Mouse (Mus musculus): ENCODE data around the gene Bap1.

Gene Bap1

GRCm38 (mm10) chr14:31251084-31251604, at the start of gene Bap1, which contains the start of gene Phf7:
Gene Bap1, plus strand, starts transcription at chr14:31251450.
Gene Phf7, minus strand, starts transcription at chr14:31251317.
- DNase-seq (ENCODE audit: low spot score) = peak; percentile 99

DNA sequence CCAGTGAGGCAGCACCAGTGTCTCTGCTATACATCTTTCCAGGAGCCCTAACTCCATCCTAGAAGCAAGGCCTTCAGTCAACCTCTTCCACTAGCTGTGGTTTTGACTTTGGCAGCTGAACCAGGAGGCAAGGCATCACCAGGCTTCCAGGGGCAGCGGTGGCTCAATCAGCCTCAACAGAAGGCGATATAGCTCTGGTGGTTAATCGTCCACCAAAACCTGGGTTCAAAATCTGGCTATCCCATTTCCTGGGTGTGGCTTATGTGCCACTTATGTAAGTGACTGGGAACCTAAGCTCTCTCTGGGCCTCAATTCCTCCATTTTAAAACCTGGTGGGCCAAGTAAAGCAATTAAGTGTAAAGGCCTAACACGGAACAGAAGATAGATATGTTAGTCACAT, 46.4 kb upstream of the Bap1 start:
- no peak for DNase-seq (ENCODE audit: low spot score)

GRCm38 (mm10) chr14:31205244-31205561, 46.0 kb upstream of the Bap1 start:
- DNase-seq (ENCODE audit: low spot score) = no peak

GRCm38 (mm10) chr14:31205562-31206467, 45.4 kb upstream of the Bap1 start:
- peak; percentile 53 for DNase-seq (ENCODE audit: low spot score)

DNA sequence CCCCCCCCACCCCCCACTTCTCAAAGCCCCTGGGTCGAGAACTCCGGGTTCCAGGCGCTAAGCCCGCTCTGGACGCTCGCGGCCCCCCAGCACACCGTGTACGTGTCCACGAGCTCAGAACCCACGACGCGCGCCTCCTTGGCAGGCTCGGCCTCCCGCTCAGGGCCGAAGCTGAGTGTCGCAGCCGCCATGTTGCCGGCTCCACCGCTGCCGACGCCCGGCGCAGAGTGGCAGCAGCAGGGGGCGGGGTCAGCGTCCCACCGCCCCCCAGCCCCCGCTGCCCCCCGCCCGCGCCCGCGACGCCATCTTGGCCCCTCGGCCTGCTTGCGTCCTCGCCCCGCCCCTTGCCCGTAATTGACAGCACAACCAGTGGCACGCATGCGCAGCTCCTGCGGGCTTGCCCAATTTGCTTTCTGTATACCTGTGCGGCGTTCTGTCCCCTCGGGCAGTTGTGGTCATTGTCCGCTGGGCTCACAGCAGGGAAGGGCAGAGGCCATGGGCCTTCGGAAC, 44.7 kb upstream of the Bap1 start:
- peak; percentile 96 for DNase-seq (ENCODE audit: low spot score)

DNA sequence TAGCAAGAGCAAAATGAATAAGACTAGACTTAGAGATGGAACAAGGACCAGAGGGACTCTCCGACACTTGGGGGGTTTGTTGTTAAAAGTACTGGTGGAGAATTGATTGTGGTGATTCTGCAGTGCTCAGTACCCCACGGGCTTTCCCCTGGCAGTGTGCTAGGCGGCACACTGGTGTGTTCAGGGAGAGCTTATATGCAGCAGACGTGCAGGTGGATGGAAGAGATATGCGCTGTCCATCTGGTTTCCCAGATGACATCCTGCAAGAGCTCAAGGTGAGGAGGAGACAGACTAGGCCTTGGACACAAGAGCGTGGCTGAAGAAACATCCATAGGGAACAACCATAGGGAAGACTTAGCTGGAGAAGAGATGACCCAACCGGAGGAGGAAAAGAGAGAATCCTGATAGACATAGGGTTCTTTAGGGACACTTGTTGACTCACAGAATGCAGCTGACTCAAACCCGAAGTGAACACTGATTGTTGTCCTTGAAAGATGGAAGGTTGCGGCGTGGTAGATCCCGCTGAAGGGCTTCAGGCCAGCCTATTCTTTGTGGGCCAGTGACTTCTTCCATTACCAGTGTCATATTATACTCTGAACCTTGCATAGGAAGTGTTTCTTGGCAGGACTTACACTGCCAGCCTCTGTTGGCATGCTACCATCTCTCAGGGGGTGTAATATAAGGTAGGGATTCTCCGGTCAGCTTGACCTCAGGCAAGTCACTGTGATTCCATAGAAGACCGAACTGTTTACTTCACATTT, 44.0 kb upstream of the Bap1 start:
- no peak for DNase-seq (ENCODE audit: low spot score)

- no peak for DNase-seq (ENCODE audit: low spot score)
These were observed 43.2 kb upstream of the Bap1 start, which contains the start of gene Tnnc1 for GRCm38 (mm10) chr14:31208084-31208483. Gene Tnnc1, plus strand, starts transcription at chr14:31208312.

DNA sequence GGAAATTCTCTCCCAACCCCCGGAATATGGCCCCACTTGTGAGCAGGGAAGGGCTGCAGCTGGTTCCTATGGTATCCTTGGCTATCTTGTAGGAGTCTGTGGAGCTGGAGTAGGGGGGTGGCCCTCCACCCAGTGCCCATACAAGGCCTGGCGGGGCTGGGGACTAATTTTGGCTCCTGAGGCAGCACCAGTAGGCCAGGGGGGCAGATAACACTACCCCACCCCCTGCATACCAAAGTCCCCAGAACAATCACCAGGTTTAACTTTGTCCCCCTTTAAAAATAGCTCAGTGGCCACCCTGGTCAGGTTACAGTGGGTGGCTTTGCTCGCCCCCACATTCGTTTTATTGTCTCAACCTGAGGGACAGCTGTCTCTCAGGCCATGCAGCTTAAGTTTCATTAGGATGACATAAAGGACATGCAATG, 42.1 kb upstream of the Bap1 start:
- DNase-seq (ENCODE audit: low spot score) = no peak

DNA sequence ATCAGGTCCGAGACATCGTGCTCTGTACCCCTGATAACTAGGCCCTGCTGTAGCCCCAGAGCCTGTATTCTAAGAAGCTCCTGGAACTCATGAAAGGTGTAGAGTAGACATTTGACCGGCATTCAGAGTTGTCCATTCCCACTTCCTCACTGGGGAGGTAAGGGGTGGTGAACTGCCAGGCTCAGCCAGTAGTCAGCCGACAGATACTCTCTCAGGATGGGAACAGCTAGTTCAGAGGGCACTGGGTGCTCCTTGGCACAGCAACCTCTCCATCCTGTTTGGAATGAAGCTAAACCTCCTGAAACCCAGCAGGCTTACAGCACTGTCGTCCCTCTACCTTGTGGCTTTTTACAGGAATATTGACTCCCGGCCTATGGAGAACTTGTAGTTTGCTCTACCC, 39.4 kb upstream of the Bap1 start:
- no peak for DNase-seq (ENCODE audit: low spot score)

- no peak for DNase-seq (ENCODE audit: low spot score)
These were observed 38.8 kb upstream of the Bap1 start for GRCm38 (mm10) chr14:31212499-31212898.

GRCm38 (mm10) chr14:31213868-31214267, 37.4 kb upstream of the Bap1 start:
- DNase-seq (ENCODE audit: low spot score) = no peak

- DNase-seq (ENCODE audit: low spot score) = no peak
These were observed 36.6 kb upstream of the Bap1 start for GRCm38 (mm10) chr14:31214684-31215083.

GRCm38 (mm10) chr14:31215157-31216002, 35.9 kb upstream of the Bap1 start:
- DNase-seq (ENCODE audit: low spot score) = peak; percentile 86

- no peak for DNase-seq (ENCODE audit: low spot score)
These were observed 34.4 kb upstream of the Bap1 start, which contains the start of gene Nisch for GRCm38 (mm10) chr14:31216846-31217245. Gene Nisch, minus strand, starts transcription at chr14:31216946.

DNA sequence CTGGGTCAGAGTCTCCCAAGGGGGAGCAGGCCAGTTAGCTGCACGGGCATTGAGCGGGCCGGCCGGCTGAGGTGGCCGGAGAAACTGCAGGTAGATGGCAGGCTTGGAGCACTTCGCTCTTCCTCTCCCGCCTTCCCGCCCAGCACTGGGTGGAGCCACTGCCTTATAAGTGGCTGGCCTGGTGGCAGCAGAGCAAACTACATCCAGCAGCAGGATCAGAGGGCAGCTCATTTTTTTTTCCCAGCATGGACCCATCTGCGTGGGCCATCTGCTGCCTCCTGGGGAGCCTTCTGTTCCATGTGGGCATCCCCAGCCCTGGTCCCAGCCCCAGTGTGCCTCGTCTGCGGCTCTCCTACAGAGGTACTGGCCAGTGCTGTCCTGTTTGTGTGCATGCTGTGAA, 33.6 kb upstream of the Bap1 start, which contains the start of gene Sema3g:
Gene Sema3g (plus strand): TSS at position 195 of the 400 bp plus-strand sequence.
- peak; percentile 86 for DNase-seq (ENCODE audit: low spot score)

- DNase-seq (ENCODE audit: low spot score) = no peak
These were observed 24.3 kb upstream of the Bap1 start for GRCm38 (mm10) chr14:31226978-31227377.

GRCm38 (mm10) chr14:31228234-31228633, 23.0 kb upstream of the Bap1 start:
- no peak for DNase-seq (ENCODE audit: low spot score)

DNA sequence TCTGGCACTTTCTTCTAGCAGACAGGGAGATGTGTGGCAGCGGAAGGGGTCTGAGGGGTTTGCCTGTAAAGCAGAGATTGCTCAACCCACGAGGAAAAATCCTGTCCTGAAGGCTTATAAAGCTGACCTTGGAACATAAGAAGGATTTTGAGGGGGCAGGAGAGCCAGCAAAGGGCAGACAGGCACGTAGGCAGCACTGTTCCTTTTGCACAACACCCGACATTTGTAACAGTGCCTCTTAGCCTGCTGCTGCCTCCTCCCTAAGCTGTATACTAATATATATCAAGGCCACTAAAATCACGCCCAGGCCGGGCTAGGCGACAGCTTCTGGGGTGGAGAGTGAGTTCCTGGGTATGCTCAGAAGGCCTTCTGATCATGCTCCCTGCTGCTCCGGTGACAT, 20.8 kb upstream of the Bap1 start:
- no peak for DNase-seq (ENCODE audit: low spot score)

- DNase-seq (ENCODE audit: low spot score) = no peak
These were observed 18.7 kb upstream of the Bap1 start for GRCm38 (mm10) chr14:31232404-31233069.

- no peak for DNase-seq (ENCODE audit: low spot score)
These were observed 17.9 kb upstream of the Bap1 start for GRCm38 (mm10) chr14:31233070-31233995.

Data from embryo, embryonic 10 days (tissue).